Mouse (Mus musculus): ENCODE data around the gene Ebi3.
"Not testable (repeated sequence)": the region's sequence is repeated elsewhere in the genome, so short reads cannot be mapped to it uniquely, and the experiment has no call there.

The Ebi3 gene

GRCm38 (mm10) chr17:55952447-55953027 is at the start of gene Ebi3:
Gene Ebi3 (plus strand): TSS chr17:55952640.
- DNase-seq (ENCODE audit: low read depth, low spot score), result no peak

GRCm38 (mm10) chr17:55903087-55903486 is 49.4 kb upstream of the Ebi3 start:
- DNase-seq (ENCODE audit: low read depth, low spot score), result no peak

GRCm38 (mm10) chr17:55903687-55904086 is 48.8 kb upstream of the Ebi3 start:
- DNase-seq (ENCODE audit: low read depth, low spot score), result no peak

GRCm38 (mm10) chr17:55904131-55904530 is 48.3 kb upstream of the Ebi3 start:
- no peak for DNase-seq (ENCODE audit: low read depth, low spot score)

DNA sequence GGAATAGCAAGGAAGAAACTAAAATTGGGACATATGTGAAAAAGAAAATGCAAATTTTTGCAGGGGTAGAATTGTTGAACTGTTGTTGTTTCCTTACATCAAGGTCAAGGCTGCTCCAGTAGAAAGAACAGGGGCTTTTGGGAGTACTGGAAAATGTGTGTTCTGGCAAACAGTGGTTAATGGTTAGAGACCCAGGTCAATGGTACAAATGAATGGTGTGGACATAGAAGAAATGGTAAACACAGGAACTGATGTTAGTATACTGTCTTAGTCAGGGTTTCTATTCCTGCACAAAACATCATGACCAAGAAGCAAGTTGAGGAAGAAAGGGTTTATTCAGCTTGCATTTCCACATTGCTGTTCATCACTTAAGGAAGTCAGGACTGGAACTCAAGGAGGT is 45.8 kb upstream of the Ebi3 start:
- no peak for DNase-seq (ENCODE audit: low read depth, low spot score)

- DNase-seq (ENCODE audit: low read depth, low spot score), result no peak
Observed at GRCm38 (mm10) chr17:55931553-55932502, 20.6 kb upstream of the Ebi3 start.

DNA sequence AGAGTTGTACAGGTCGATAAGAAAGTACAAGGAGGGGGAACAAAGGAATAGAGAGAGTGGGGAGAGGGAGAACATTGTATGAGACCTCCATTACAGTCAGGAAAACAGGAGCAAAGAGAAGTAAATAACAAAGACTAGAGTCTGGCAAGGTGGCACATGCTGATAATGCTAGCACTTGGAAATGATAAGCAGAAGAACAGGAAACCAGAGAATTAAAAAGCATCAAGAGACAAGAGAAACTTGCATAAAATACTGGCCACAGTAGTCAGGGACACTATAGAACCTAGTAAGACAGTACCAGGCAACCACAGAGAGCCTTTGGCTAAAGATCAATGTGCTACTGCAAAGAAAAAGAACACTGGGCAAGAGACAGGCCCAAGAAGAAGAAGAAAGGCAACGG is 19.8 kb upstream of the Ebi3 start:
- no peak for DNase-seq (ENCODE audit: low read depth, low spot score)

- no peak for DNase-seq (ENCODE audit: low read depth, low spot score)
Observed at GRCm38 (mm10) chr17:55933191-55933590, 19.2 kb upstream of the Ebi3 start.

DNA sequence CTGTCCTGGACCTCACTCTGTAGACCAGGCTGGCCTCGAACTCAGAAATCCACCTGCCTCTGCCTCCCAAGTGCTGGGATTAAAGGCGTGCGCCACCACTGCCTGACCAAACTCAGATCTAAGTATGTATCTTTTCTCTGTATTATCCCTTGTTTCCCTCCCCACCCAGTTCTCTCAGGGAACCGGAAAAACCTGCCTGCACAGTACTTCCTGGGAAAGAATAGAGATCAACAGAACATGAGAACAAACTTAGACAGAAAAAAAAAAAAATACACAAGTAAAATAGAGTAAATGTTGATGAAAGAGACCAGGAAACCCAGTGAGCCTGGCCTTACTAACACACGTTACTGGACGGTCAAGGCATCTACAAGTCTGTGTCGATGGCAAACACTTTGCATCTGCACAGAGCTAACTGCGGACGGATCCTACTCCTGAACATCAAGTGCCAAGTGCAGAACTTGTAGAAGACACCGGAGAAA is 8.0 kb upstream of the Ebi3 start:
- not testable (repeated sequence) for DNase-seq (ENCODE audit: low read depth, low spot score)

DNA sequence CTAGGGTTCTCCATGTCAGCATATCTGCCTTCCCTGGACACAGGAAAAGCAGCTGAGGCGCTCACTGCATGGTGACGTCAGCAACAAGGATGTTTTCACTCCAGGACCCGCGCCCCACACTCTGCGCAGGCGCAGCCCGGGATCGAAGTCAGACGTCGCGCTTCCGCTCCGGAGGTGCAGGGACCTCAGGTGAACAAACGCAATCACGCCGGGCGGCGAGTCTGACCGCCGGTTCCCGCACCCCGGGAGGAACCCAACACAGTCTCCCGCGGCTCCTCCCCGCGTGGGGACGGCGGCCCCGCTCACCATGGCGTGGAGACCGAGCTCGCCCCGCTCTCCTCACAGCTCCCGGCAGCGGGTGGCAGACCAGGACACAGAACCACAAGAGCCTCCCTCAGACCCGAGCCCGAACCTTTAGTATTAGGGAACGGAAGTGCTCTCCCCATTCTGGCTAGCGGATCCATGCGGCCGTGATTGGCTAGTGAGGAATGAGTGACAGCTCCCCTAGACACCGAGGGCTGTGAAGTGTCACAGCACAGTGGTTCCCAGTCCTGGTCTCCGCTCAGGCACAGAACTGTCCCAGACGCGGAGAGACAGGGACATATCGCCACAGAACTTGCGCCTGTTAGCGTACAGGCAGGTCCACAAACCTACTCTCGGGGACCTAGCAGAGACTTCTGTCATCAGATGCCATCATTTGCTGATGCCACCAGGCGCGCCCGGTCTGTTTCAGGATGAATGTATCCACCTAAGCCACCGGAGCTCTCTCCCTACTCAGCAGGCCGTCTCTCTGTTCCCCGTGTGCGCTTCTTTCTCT is 7.4 kb upstream of the Ebi3 start:
- not testable (repeated sequence) for DNase-seq (ENCODE audit: low read depth, low spot score)

GRCm38 (mm10) chr17:55945696-55946095 is 6.7 kb upstream of the Ebi3 start:
- DNase-seq (ENCODE audit: low read depth, low spot score), result no peak

DNA sequence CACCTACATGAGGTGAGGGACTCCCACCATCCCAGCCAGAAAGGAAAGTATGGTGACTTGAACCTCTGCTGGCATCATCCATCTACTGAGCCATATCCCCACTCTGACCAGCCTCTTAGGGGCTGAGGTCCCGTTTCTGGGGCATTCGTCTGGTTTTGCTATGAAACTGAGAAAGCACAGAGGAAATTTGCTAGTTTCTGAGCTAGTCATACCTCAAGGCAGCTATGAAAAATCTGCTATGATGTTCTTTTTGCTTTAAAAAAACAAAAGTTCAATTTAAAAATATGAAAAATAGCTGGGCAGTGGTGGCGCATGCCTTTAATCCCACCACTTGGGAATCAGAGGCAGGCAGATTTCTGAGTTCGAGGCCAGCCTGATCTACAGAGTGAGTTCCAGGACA is 3.8 kb upstream of the Ebi3 start:
- no peak for DNase-seq (ENCODE audit: low read depth, low spot score)

- DNase-seq (ENCODE audit: low read depth, low spot score), result no peak
Observed at GRCm38 (mm10) chr17:55949400-55949799, 3.0 kb upstream of the Ebi3 start, which contains the start of gene Zfp119b. Gene Zfp119b (minus strand): TSS chr17:55949500.

GRCm38 (mm10) chr17:55950601-55951000 is 1.8 kb upstream of the Ebi3 start:
- no peak for DNase-seq (ENCODE audit: low read depth, low spot score)

DNA sequence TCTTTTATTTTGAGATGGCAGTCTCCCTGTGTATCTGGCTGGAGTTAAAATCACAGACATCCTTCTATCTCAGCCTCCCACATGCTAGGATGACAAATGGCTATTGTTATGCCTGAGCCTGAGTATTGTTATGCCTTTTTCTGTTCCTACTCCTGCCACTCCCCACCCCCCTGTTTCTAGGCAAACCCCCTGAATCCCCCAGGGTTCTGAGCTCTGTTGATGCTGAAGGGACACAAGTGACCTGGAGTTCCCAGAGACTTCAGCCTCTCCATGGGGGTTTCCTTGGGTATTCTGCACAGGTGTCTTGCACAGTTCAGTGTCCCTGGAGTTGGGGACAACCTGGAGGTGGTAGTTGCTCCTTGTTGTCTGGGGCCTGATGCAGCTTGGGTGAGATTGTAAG is 399 bp upstream of the Ebi3 start:
- DNase-seq (ENCODE audit: low read depth, low spot score), result no peak

DNA sequence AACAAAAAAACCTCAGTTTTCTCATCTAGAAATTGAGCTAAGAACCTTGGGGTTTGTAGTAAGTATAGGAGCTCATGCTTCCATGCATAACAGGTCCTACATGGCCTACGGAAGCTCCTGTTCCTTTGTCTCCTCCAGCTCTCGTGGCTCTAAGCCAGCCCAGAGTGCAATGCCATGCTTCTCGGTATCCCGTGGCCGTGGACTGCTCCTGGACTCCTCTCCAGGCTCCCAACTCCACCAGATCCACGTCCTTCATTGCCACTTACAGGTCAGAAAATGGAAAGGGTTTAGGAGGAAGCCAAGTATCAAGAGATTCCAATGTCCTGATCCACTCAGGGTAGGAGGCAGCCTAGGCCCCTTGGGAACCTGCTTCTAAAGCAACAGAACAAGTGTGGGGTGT is 1.3 kb downstream of the Ebi3 start:
- no peak for DNase-seq (ENCODE audit: low read depth, low spot score)

- DNase-seq (ENCODE audit: low read depth, low spot score), result no peak
Observed at GRCm38 (mm10) chr17:55954229-55954628, 1.8 kb downstream of the Ebi3 start.

- DNase-seq (ENCODE audit: low read depth, low spot score), result no peak
Observed at GRCm38 (mm10) chr17:55956129-55956528, 3.7 kb downstream of the Ebi3 start.

DNA sequence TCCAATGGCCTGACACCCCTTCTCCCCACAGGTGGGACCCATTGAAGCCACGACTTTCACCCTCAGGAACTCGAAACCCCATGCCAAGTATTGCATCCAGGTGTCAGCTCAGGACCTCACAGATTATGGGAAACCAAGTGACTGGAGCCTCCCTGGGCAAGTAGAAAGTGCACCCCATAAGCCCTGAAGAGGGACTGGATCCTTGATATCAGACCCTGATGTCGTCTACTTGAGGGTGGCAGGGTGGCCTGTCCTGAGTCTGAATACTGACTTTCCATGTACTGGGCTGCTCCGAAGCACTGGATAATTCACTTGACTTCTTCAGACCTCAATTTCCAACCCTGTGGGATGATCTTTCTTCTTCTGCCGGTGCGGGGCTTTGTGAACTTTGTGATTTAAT is 4.2 kb downstream of the Ebi3 start:
- no peak for DNase-seq (ENCODE audit: low read depth, low spot score)

- no peak for DNase-seq (ENCODE audit: low read depth, low spot score)
Observed at GRCm38 (mm10) chr17:55957168-55957567, 4.7 kb downstream of the Ebi3 start.

DNA sequence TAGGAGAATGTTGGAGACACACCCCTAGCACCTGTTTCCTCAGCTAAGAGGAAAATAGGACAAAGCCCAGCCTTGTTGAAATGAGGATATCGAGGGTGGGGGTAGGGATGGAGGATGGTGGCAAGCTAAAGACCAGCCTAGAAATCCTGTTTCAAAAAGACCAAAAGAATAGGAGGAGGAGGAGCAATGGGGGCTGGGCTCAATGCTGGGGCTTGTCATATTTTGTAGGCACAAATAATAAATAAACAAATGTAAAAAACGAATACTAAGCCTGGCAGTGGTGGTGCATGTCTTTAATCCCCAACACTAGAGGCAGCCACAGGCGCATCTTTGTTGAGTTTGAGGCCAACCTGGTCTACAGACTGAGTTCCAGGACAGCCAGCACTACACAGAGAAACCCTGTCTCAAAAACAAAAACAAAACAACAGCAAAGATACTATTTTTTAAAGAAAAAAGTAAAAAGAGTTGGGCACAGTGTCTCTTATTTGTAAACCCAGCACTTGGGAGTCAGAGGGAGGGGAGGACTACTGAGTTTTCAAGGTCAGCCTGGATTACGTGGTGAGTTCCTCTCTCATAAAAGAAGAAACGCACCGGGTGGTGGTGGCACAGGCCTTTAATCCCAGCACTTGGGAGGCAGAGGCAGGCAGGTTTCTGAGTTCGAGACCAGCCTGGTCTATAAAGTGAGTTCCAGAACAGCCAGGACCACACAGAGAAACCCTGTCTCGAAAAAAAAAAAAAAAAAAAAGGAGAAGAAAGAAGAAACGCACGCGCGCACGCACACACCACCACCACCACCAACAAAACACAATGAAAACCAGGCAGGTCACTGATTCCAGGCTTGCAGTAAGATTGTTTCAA is 5.5 kb downstream of the Ebi3 start:
- no peak for DNase-seq (ENCODE audit: low read depth, low spot score)

Measured in c-Kit-negative CD71-positive TER-119-positive erythroid progenitor cells, embryonic 14.5 days (primary cell).